Mouse (Mus musculus): Measurements from ENCODE around the gene Mtus2. TPM values are rescaled to one million over a fixed set of nuclear protein-coding genes. Genes with fewer than 3 reads are reported as not detected.

The Mtus2 gene
- total RNA-seq, 1 experiment from 2014 or later, result 0.95 TPM

DNA sequence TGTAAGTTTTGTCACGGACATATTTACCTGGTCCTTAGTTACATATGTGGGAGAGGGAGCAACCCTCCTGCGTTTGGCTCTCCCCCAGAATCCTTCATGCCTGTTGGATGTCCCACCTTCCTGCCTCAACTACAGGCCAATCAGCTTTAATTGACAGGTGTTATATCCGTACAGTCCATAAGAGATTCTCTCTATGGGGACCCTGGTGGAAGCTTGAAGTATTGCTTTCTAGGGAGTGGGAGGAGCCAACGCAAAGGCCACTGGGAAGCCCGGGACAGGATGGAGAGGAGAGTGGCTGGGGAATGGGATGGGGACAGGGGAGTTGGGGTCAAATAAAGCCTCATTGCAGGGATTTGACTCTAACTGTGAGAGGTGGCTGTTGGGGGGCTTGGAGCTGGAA, 127.6 kb downstream of the Mtus2 start:
- ATAC-seq (replicated peaks; ENCODE audit: insufficient number of reproducible peaks, low FRiP score, low TSS enrichment, poor library complexity, severe bottlenecking), result no peak

GRCm38 (mm10) chr5:148087796-148088195, 130.7 kb downstream of the Mtus2 start:
- ATAC-seq (replicated peaks; ENCODE audit: insufficient number of reproducible peaks, low FRiP score, low TSS enrichment, poor library complexity, severe bottlenecking), result no peak

GRCm38 (mm10) chr5:148090191-148090821, 133.2 kb downstream of the Mtus2 start:
- no peak for ATAC-seq (replicated peaks; ENCODE audit: insufficient number of reproducible peaks, low FRiP score, low TSS enrichment, poor library complexity, severe bottlenecking)

GRCm38 (mm10) chr5:148094640-148095039, 137.5 kb downstream of the Mtus2 start:
- no peak for ATAC-seq (replicated peaks; ENCODE audit: insufficient number of reproducible peaks, low FRiP score, low TSS enrichment, poor library complexity, severe bottlenecking)

DNA sequence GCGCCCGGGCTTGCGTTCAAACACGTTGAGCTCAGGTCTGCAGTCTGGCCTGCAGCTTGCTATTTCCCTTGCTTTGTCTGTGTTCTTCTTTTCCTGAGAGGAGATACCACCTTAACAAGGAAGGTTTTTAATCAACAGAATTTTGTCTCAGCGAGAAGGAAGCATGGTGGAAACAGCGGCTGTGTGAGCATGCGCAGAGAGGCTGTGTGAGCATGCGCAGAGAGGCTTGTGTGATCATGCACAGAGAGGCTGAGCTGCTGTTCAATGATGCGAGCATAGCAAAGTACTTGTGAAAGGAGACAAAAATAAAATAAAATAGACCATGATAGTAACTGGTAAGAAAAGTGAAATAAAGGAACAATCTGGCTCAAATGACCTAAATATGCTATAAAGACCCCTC, 142.2 kb downstream of the Mtus2 start:
- ATAC-seq (replicated peaks; ENCODE audit: insufficient number of reproducible peaks, low FRiP score, low TSS enrichment, poor library complexity, severe bottlenecking), result no peak

GRCm38 (mm10) chr5:148107324-148107723, 150.2 kb downstream of the Mtus2 start:
- no peak for ATAC-seq (replicated peaks; ENCODE audit: insufficient number of reproducible peaks, low FRiP score, low TSS enrichment, poor library complexity, severe bottlenecking)

- no peak for ATAC-seq (replicated peaks; ENCODE audit: insufficient number of reproducible peaks, low FRiP score, low TSS enrichment, poor library complexity, severe bottlenecking)
Observed at GRCm38 (mm10) chr5:148107890-148108289, 150.8 kb downstream of the Mtus2 start.

DNA sequence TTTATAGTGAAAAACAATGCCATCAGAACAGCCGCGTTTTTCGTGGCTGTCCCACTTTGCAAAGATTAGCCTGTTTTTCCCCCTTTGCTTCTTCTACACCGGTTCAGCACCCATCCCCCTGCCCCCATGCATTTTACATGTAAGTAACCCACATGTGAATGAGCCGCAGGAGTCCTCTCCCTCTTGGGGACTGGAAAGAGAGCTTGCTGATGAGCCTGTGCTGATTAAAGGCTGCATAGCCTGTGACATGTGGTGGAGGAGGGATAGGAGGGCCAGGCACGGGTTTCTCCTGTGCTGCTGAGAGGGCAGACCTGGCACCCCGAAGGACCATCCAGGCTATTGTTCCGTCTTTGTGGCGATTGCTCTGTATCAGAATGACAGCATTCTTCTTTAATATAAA, 151.2 kb downstream of the Mtus2 start:
- no peak for ATAC-seq (replicated peaks; ENCODE audit: insufficient number of reproducible peaks, low FRiP score, low TSS enrichment, poor library complexity, severe bottlenecking)

GRCm38 (mm10) chr5:148115207-148115817, 158.2 kb downstream of the Mtus2 start:
- ATAC-seq (replicated peaks; ENCODE audit: insufficient number of reproducible peaks, low FRiP score, low TSS enrichment, poor library complexity, severe bottlenecking), result no peak

- no peak for ATAC-seq (replicated peaks; ENCODE audit: insufficient number of reproducible peaks, low FRiP score, low TSS enrichment, poor library complexity, severe bottlenecking)
Observed at GRCm38 (mm10) chr5:148124354-148124753, 167.2 kb downstream of the Mtus2 start.

DNA sequence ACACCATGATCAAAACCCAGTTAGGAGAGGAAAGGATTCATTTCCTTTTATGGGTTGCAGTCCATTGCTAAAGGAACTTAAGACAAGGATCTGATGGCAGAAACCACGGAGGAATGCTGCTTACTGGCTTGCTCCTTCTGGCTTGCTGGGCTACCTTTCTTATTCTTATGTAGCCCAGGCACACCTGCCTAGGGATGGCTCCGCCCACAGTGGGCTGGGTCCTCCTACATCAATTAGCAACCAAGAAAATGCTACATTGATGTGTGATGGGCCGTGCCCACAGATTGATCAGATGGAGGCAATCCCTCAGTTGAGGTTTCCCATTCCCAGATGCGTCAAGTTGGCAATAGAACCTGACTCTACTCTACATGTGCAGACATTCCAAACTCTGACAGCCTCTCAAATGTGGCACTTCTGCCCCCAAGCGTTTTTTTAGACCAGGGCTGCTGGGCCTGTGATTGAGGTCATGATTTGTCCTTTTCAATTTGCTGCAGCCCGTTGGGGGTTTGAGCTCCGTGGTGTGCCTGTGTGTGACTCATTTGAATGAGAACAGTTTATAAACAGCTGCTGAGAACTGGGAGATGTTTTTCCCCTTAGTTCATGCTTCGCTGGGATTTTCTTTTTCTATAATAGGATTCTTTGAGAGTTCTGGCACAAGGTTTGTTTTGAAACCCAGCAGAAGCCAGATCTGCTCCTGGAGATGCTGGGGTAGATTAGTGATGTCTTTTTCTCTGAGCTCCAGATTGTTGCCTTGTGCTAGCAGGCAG, 173.8 kb downstream of the Mtus2 start:
- ATAC-seq (replicated peaks; ENCODE audit: insufficient number of reproducible peaks, low FRiP score, low TSS enrichment, poor library complexity, severe bottlenecking), result no peak

- no peak for ATAC-seq (replicated peaks; ENCODE audit: insufficient number of reproducible peaks, low FRiP score, low TSS enrichment, poor library complexity, severe bottlenecking)
Observed at GRCm38 (mm10) chr5:148131458-148132131, 174.5 kb downstream of the Mtus2 start.

DNA sequence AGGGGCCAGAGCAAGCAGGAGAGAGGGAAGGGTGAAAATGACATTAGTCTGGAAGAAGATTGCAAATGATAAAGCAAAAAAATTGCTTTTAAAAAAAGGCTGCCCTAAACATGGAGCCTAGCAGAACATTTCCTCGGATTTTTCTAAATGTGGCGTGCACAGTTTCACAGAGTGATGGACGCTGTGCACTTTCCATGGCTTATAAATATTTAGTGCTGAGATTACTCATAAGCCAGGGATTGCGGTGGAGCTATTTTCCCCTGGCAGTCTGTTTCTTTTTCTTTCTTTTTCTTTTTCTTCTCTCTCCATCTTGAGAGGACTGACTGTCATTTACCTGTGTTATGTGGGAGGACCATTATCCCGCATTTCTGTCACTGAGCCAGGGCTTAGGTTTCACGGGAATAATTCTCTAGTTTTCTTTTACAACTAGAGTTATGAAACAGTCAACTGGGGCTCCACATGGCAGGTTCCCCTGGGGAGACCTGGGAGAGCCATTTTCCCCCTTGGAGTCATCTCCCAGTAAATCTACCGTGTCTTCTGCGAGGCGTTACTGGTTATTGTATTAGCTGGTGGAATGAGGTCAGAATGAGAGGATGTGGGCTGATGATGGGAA, 176.4 kb downstream of the Mtus2 start:
- no peak for ATAC-seq (replicated peaks; ENCODE audit: insufficient number of reproducible peaks, low FRiP score, low TSS enrichment, poor library complexity, severe bottlenecking)

- no peak for ATAC-seq (replicated peaks; ENCODE audit: insufficient number of reproducible peaks, low FRiP score, low TSS enrichment, poor library complexity, severe bottlenecking)
Observed at GRCm38 (mm10) chr5:148141662-148142061, 184.5 kb downstream of the Mtus2 start.

DNA sequence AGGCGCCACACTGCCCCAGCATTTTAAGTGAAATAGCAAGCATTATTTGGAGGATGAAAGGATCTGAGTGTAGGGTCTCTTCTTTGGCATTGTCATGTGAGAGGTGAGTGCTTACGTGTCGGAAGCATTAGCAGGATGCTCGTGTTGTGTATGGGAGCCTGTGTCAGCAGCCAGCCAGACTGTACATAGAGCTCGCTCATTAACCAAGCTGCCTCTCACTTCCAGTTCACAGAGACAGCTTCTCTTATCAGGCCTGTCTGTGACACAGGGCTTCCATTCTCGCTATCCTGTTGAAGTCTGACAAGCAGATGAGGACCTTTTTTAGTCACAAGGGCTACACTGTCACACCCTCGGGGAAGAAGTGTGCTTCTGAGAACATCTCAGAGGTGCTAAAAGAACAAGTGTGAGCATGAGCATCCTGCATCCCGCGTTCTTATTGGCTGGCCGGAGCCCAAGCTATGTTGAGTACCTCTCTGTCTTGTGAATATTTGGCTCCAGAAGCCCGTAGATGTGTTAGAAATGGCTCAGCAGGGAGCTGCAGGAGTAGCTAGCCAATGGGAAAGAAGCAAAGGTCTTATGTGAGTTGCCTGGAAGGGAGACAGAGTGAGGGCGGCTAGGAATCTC, 189.2 kb downstream of the Mtus2 start:
- no peak for ATAC-seq (replicated peaks; ENCODE audit: insufficient number of reproducible peaks, low FRiP score, low TSS enrichment, poor library complexity, severe bottlenecking)

DNA sequence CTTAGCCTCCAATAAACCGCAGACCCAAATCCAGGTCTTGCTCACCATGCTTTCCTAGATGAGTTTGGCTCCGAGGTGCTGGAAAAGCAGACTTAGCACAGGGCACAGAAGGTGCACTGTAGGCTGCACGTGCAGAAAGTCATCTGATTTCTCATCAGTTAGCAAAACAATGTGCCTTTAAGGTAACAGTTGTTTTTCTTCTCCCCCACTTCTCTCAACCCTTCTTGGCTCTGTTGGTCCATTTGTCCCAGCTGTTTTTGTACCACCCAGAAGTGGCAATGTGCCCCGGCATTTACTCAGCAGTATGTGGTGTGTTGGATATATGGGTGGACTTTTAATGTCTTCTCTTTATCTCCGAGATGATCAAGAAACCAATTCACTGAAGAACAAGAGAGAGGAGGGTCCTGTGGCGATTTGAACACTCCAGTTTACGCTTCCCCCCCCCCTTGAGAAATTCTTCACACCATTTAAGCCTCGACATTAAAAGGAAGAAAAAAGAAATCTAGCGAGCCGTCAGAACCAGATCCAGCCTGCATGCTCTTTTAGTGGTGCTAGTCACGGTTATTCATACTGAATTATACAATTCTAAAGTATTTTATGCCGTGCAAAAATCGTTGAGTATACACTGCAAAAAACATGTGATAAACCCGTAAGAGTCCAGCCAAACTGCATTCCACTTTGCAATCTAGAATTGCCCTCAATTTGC, 194.9 kb downstream of the Mtus2 start:
- no peak for ATAC-seq (replicated peaks; ENCODE audit: insufficient number of reproducible peaks, low FRiP score, low TSS enrichment, poor library complexity, severe bottlenecking)

- no peak for ATAC-seq (replicated peaks; ENCODE audit: insufficient number of reproducible peaks, low FRiP score, low TSS enrichment, poor library complexity, severe bottlenecking)
Observed at GRCm38 (mm10) chr5:148152600-148153402, 195.7 kb downstream of the Mtus2 start.

DNA sequence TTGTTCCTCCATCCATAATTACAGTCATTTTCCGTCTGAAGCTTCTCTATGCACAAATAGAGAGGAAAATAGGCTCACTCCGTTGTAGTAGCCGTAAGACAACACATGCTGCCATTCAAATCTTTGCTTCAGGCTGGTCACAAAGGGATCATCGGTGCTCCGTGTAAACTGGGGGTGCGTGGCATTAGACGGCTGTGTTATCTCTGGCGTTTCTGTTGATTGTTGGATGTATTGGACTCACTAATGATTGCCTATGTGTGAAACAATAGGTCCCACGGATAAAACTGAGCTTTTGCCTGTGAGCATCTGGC, 196.2 kb downstream of the Mtus2 start:
- no peak for ATAC-seq (replicated peaks; ENCODE audit: insufficient number of reproducible peaks, low FRiP score, low TSS enrichment, poor library complexity, severe bottlenecking)

Data from monocyte, adult 5-6 weeks (primary cell).